Mouse (Mus musculus) frontal cortex, postnatal 25 days (tissue): ENCODE data around the gene Psmc4.

Experiments
- DNase-seq, 2 experiments: peaks; one replicate each; pipeline ENCODE4 v3.0.0; 2022; ENCODE audit warnings: low spot score in 2 of 2

Gene Psmc4

GRCm38 (mm10) chr7:28049476-28050409, at the start of gene Psmc4:
Gene Psmc4, minus strand, starts transcription at chr7:28050101.
- peak; percentile 97 to 98 for DNase-seq

- DNase-seq = no peak
These were observed 49.2 kb upstream of the Psmc4 start for GRCm38 (mm10) chr7:28099101-28099500.

DNA sequence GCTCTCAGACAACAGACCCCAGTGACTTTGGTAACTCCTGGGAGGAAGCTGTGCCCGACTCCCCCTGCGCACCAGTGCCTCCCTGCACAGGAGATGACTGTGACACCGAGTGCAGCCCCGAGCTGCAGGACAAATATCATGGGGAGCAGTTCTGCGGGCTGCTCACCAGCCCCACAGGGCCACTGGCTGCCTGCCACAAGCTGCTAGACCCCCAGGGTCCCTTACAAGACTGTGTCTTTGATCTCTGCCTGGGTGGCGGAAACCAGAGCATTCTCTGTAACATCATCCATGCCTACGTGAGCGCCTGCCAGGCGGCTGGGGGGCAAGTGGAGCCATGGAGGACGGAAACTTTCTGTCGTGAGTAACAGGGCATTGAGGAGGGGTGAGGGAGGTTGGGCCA, 43.6 kb upstream of the Psmc4 start:
- no peak for DNase-seq

- no peak for DNase-seq
These were observed 36.3 kb upstream of the Psmc4 start for GRCm38 (mm10) chr7:28086236-28086635.

GRCm38 (mm10) chr7:28084215-28084614, 34.3 kb upstream of the Psmc4 start:
- DNase-seq = peak; percentile 9 to 15

DNA sequence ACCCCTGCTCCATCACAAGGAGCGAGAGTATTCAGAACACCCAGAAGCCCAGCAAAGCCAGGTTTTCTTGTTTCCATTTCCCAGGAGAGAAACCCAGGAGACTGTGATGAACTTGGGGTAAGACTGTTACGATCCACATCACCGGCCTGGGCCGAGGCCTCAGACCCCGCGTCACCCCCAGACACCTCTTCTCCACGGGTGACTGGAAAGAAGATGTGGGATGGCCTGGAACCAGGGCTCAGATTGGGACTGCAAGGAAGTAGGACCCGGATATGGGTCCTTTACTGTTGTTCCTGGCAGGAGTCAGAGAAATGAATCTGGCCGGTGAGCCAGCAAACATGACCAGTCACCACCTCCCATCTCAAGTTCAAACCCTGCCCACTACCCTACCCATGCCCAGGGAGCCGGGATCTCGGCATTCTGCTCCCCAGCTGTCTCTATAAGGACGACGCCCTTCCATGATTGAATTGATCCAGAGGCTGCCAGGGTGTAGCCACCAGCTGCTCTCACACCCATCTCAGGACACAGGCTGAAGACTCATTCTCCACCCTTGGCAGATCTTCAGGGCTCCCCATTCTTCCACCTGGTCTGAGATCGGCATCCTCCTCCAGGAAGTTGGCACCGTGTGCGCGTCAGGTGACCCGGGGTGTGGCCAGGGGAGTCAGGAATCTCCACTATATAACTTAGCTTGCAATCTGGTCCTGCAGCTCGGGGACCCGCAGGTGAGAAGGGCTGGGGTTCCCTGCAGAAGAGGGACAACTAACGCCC, 20.8 kb upstream of the Psmc4 start, which contains the start of gene Fcgbp:
Gene Fcgbp, plus strand, starts transcription at position 706 of the 768 bp plus-strand sequence.
- DNase-seq = no peak

DNA sequence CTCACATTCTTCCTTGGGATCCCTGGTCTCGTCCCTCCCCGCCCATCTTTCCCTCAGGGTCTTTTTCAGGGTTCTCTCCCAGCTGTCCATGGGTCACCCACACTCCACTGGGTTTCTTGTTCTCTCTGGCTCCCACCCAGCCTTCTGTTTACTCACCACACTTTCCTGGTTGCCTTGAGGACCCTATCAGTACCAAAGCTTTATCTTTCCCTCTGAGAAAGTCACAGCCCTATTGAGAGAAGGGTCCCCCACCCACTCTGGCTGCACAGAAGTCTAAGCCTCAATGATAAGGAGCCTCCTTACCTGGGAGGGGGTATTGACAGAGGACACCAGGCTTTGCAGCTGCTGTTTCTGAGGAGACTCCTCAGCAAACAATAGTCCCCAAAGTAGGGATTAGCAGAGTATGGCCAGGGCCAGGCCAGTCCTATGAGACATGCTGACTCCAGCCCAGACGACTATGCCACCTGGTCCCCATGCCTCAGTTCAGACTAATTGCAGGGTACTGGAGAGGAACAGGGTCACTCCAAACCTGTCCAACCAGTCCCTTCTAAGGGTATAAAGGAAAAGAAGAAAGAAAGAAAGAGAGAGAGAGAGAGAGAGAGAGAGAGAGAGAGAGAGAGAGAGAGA, 19.8 kb upstream of the Psmc4 start:
- DNase-seq = no peak

DNA sequence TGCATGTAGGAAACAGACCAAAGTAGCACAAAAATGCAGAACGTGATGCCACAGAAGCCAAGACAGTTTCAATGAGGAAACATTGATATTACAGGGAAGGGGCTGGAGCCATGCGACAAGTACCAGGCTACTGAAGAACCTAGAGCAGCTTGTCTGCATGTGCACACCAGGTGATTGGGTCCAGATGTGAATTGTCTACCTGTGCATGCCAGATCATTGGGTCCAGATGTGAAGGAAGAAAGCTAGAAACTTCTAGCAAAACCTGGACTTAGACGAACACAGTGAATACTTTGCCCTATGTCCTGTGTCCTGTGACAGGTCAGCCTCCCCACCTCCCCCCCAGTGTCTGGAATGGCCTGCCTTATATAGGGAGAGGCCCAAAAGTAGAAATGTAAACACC, 18.8 kb upstream of the Psmc4 start:
- DNase-seq = no peak

DNA sequence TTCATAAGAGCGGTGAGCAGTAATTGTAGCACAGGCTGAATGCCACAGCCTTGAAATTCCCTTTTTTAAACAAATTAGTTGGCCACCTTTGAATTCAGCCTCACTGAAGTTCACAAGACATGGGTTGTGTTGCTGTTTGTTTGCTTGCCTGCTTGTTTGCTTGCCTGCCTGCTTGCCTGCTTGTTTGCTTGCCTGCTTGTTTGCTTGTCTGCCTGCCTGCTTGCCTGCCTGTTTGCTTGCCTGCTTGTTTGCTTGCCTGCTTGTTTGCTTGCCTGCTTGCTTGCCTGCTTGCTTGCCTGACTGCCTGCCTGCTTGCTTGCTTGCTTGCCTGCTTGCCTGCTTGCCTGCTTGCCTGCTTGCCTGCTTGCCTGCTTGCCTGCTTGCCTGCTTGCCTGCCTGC, 10.1 kb upstream of the Psmc4 start:
- DNase-seq = no peak

DNA sequence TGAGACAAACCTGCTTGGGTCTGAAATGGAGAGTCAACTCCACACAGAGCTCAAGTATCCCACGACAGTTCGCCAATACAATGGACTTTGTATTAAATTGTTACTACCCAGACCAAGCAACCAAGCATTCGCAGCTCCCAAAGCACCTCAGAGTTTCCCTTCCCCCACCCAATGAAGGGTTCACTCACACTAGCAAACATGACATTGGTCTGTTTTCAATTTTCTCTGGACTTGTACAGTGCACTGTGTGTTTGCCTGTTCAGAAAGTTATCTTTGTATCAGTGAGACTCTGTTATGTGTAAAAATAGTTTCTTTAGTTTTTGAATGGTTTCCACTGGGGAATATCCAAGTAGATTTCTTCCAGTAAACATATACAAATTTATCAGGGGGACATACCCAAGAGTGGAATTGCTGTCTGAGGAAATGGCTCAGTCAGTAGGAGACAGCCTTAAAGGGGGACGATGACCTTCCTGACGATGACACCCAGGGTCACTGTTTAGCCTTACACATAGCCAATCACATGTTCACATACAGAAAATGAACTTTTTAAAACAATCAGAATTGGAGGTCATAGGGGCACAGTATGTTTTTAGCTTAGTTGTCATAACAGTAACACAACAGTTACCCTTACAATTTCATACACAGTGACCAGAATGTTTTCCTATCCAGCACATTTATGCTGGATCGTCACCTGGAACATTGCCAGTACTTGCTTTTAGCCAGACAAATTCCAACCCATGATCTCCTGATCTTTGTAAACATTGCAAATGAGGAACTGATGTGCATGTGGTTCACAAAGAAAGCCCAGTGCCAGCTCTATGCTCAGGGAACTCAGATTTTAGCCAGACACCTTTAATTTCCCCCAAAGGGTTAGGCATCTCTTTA, 3.4 kb upstream of the Psmc4 start:
- DNase-seq = no peak

DNA sequence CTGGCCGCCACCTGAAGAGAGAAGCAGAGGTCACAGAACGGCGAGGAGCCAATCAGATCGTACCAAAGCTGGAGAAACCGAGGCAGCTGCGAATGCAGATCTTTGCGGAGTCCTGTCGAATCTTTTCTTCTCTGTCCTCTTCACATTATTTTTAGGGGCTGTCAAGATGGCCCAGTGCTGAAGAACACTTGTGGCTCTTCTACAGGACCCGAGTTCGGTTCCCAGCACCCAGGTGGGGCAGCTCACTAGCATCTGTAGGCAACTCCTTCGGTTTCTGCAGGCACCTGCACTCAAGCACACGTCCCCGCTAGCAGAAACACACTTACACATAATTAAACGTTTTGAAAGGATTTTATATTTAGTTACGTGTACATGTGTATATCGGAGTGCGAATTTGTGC, 683 bp upstream of the Psmc4 start:
- DNase-seq = no peak

GRCm38 (mm10) chr7:28044524-28044923, 5.4 kb downstream of the Psmc4 start:
- DNase-seq = no peak

DNA sequence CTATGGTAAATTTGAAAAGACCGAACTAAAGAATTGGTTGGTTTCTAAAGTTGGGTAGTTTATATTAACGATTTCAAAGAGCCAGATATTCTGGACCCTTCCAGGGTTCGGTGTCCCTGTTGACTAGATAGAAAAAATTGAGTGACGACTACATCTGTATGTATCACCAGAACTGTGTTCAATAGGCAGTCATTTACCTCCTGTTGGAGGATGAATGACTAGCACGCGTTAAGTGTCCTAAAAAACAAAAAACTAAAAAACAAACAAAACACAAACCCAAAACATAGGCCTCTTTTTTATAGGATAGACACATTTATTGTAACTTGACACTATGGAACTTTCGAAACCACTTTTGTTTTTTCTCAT, 35.5 kb downstream of the Psmc4 start:
- DNase-seq = no peak

DNA sequence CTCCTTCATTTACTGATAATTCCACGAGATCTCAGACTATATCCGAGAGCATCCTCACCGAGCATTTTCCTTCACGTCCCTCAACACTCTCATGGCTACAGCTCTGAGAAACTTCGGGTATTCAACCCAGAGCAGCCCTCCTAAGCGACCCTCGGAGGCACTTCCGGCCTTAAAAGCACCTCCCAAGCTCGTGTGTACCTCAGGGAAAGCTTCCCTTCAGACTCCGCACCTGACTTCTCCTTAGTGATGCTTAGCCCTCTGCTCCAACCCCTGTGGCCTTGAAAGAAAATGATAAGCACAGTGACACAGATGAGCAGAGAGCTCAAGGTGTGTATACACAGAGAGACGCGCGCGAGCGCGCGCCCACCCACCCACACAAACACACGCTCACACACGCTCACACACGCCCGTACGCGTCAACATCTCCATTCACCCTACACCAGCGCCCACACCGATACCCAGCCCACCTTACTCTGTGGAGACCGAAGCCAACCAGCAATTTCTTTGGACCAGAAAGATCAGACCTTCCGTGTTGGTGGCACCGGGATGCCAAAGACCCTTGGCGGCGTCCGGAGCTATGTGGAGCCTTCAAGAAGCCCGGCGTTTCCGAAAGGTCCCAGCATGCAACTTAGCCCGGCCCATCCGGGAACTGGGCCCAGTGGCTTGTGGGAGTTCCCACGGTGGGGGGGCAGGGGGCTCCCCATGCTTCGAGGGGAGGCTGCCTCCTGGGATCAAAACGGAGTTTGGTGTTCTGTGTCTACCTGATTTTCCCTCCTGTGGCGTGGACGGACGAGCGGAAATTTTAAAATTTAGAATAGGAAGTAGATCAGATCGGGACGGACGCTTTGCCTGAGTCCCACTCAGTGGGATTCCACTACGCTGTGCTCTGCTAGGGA, 36.1 kb downstream of the Psmc4 start, which contains the start of gene Zfp850:
Gene Zfp850, minus strand, starts transcription at position 567 of the 896 bp plus-strand sequence.
- DNase-seq = peak; percentile 61 to 71

GRCm38 (mm10) chr7:28010271-28010670, 39.6 kb downstream of the Psmc4 start:
- no peak for DNase-seq
